Mouse (Mus musculus): ENCODE measurements around the gene Hs6st2.

DNA sequence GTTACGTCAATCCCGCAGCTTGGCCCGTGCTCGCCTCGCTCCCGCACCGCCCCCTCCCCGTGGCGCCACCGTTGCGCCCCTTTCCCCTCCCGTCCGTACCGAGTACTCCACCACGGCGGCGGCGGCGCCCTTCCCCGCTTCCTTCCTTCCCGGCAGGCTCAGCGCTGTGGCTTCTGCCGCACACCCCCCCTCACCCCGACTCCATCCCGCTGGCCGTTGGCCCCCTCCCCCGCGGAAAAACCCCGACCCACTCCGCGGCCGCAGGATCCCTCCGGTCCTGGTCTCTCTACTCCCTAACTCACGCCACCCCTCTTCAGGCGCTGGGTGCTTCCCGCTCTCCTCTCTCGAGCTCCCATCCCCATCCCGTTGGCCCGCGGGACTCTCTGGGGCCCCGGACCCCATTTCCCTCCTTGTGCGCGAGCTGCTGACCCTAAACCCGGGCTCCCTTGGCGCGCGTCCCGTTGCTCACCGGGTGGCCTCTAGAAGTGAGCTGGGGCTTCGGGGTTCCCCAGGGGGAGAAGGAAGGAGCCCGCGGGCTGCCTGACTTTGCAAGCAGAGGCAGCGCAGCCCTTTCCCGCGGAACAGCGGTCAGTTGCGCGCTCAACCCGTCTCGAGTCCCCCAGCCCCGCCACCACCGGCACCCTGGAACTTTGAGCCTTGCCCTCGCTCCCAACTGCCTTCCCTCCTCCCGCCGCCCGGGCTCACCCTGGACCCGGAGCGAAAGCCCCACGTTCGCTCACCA, 1.1 kb downstream of the Hs6st2 start:
- no peak for TF ChIP-seq MAFK (IDR thresholded peaks at IDR 0.05; ENCODE audit: insufficient read depth, low read depth, low read length)
- TF ChIP-seq ZNF384 (IDR thresholded peaks at IDR 0.05; ENCODE audit: low read depth, low read length) = no peak

Measured in ES-E14 (cell line).